Mouse (Mus musculus) kidney, embryonic 16.5 days (tissue): ENCODE data around the gene Mrpl57. TPM values are rescaled to one million over a fixed set of nuclear protein-coding genes. Genes with fewer than 3 reads are reported as not detected.

Experiments
- ATAC-seq: fragments of 200-750 bp; cut with Nextera tagmentation; 2 replicates; pipeline ENCODE4 v1.8.0; 2017; ENCODE audit warnings: moderate TSS enrichment; ENCODE audit not compliant: low FRiP score, low TSS enrichment
- H3K27ac ChIP-seq: fragments of 300-500 bp; sonication (generic); 2 replicates; pipeline ENCODE4 v1.5.1; 2014; ENCODE audit warnings: low read length
- H3K27me3 ChIP-seq: fragments of 300-500 bp; sonication (generic); 2 replicates; pipeline ENCODE4 v1.6.1; 2014; ENCODE audit warnings: low read length, control low read depth, mixed read lengths; ENCODE audit not compliant: insufficient read depth
- H3K36me3 ChIP-seq: fragments of 300-500 bp; sonication (generic); 2 replicates; pipeline ENCODE4 v1.6.1; 2014; ENCODE audit warnings: low read length, control low read depth, mixed read lengths; ENCODE audit not compliant: insufficient read depth
- H3K4me1 ChIP-seq: fragments of 300-500 bp; sonication (generic); 2 replicates; pipeline ENCODE4 v1.6.1; 2014; ENCODE audit warnings: low read length, control low read depth, mixed read lengths; ENCODE audit not compliant: insufficient read depth
- H3K4me2 ChIP-seq: fragments of 300-500 bp; sonication (generic); replicated peaks from 2 replicates; pipeline ENCODE4 v1.6.1; 2014; ENCODE audit warnings: low read depth, low read length
- H3K4me3 ChIP-seq: fragments of 300-500 bp; sonication (generic); 2 replicates; pipeline ENCODE4 v1.5.1; 2014; ENCODE audit warnings: mild to moderate bottlenecking, low read length
- H3K9ac ChIP-seq: fragments of 300-500 bp; sonication (generic); replicated peaks from 2 replicates; pipeline ENCODE4 v1.6.1; 2014; ENCODE audit warnings: low read length
- H3K9me3 ChIP-seq: fragments of 300-500 bp; sonication (generic); 2 replicates; pipeline ENCODE4 v1.6.1; 2016; ENCODE audit warnings: low read length, control low read depth
- WGBS: fragments of 180-500 bp; shearing (Covaris S2); extraction: QIAGEN DNeasy Blood & Tissue Kit; methylation state at CpG from one replicate; pipeline ENCODE4 v1.1.7; 2014; 5-methylcytosine and 5-hydroxymethylcytosine counted together
- polyA plus RNA-seq: library from polyadenylated mRNA; unstranded; fragments of >200 nt; fragmentation: Nextera tagmentation; extraction: Ambion mirVana; gene quantifications from 2 replicates; pipeline ENCODE4 v1.2.1, GENCODE M21; 2015

The Mrpl57 gene
- polyA plus RNA-seq = 160 and 161 TPM in 2 replicates

GRCm38 (mm10) chr14:57825788-57826751 lies at the start of gene Mrpl57, which contains the start of gene Ska3:
Gene Mrpl57, plus strand, starts transcription at chr14:57826234.
Gene Ska3, minus strand, starts transcription at chr14:57826185.
- Histone ChIP-seq H3K27me3 (no peaks in the 10 kb centered on the region), H3K4me2 (peak within 1 kb of the TSS; percentile 69), H3K4me3 (peak within 1 kb of the TSS; percentile 91), H3K9ac (peak within 1 kb of the TSS; percentile 83), H3K36me3 (peaks cover 11% of the 10 kb centered on the region), H3K4me1 (peaks cover 24% of the 10 kb centered on the region), H3K27ac (peak within 1 kb of the TSS; percentile 95), H3K9me3 (no peaks in the 10 kb centered on the region)
- under 1% methylated on average over 96 of the region's 96 CpGs for WGBS
- peak; percentile 97 for ATAC-seq

GRCm38 (mm10) chr14:57787406-57787805 lies 38.6 kb upstream of the Mrpl57 start:
- ATAC-seq = no peak
- H3K27ac ChIP-seq = no peak overlapping the region
- no peaks in the 10 kb centered on the region for H3K36me3 ChIP-seq
- H3K4me2 ChIP-seq = no peak overlapping the region
- H3K4me3 ChIP-seq = no peak overlapping the region
- 52% methylated on average over 4 of the region's 4 CpGs for WGBS
- no peaks in the 10 kb centered on the region for H3K27me3 ChIP-seq
- no peak overlapping the region for H3K9ac ChIP-seq
- no peaks in the 10 kb centered on the region for H3K4me1 ChIP-seq
- H3K9me3 ChIP-seq = no peaks in the 10 kb centered on the region

GRCm38 (mm10) chr14:57789311-57789710 lies 36.7 kb upstream of the Mrpl57 start:
- H3K4me1 ChIP-seq = no peaks in the 10 kb centered on the region
- H3K27ac ChIP-seq = no peak overlapping the region
- H3K36me3 ChIP-seq = no peaks in the 10 kb centered on the region
- no peaks in the 10 kb centered on the region for H3K9me3 ChIP-seq
- H3K4me2 ChIP-seq = no peak overlapping the region
- no peaks in the 10 kb centered on the region for H3K27me3 ChIP-seq
- WGBS = 62% methylated on average over 2 of the region's 2 CpGs
- ATAC-seq = no peak
- no peak overlapping the region for H3K4me3 ChIP-seq
- H3K9ac ChIP-seq = no peak overlapping the region

GRCm38 (mm10) chr14:57789759-57790158 lies 36.3 kb upstream of the Mrpl57 start:
- 83% methylated on average over 9 of the region's 9 CpGs for WGBS
- no peak overlapping the region for H3K9ac ChIP-seq
- no peak for ATAC-seq
- no peak overlapping the region for H3K4me2 ChIP-seq
- H3K27ac ChIP-seq = no peak overlapping the region
- no peaks in the 10 kb centered on the region for H3K27me3 ChIP-seq
- H3K4me3 ChIP-seq = no peak overlapping the region
- H3K9me3 ChIP-seq = no peaks in the 10 kb centered on the region
- H3K36me3 ChIP-seq = no peaks in the 10 kb centered on the region
- no peaks in the 10 kb centered on the region for H3K4me1 ChIP-seq

- Histone ChIP-seq H3K9me3 (no peaks in the 10 kb centered on the region), H3K27ac (no peak overlapping the region), H3K4me3 (no peak overlapping the region), H3K36me3 (no peaks in the 10 kb centered on the region), H3K4me1 (no peaks in the 10 kb centered on the region), H3K4me2 (no peak overlapping the region), H3K9ac (no peak overlapping the region), H3K27me3 (no peaks in the 10 kb centered on the region)
- 83% methylated on average over 4 of the region's 4 CpGs for WGBS
- ATAC-seq = no peak
Measured at GRCm38 (mm10) chr14:57791171-57791570, 34.9 kb upstream of the Mrpl57 start.

GRCm38 (mm10) chr14:57797551-57797950 lies 28.5 kb upstream of the Mrpl57 start:
- no peaks in the 10 kb centered on the region for H3K9me3 ChIP-seq
- H3K4me2 ChIP-seq = peak overlapping the region; percentile 73
- ATAC-seq = peak; percentile 64
- H3K27ac ChIP-seq = 0 out of 2 replicates have a peak overlapping the region, but pooled peaks have one; percentile 38
- no peaks in the 10 kb centered on the region for H3K27me3 ChIP-seq
- WGBS = 12% methylated on average over 7 of the region's 7 CpGs
- H3K36me3 ChIP-seq = peaks cover 5% of the 10 kb centered on the region
- peak overlapping the region; percentile 89 for H3K4me3 ChIP-seq
- peaks cover 16% of the 10 kb centered on the region for H3K4me1 ChIP-seq
- peak overlapping the region; percentile 64 for H3K9ac ChIP-seq

GRCm38 (mm10) chr14:57797991-57798931 lies 27.8 kb upstream of the Mrpl57 start, which contains the start of gene Sap18:
Gene Sap18, plus strand, starts transcription at chr14:57798180.
- H3K4me2 ChIP-seq = peak within 1 kb of the TSS; percentile 73
- peaks cover 16% of the 10 kb centered on the region for H3K4me1 ChIP-seq
- ATAC-seq = peak; percentile 98
- H3K36me3 ChIP-seq = peaks cover 12% of the 10 kb centered on the region
- H3K9ac ChIP-seq = peak within 1 kb of the TSS; percentile 88
- no peaks in the 10 kb centered on the region for H3K27me3 ChIP-seq
- peak within 1 kb of the TSS; percentile 89 for H3K4me3 ChIP-seq
- no peaks in the 10 kb centered on the region for H3K9me3 ChIP-seq
- under 1% methylated on average over 97 of the region's 99 CpGs for WGBS
- H3K27ac ChIP-seq = peak within 1 kb of the TSS; percentile 63

GRCm38 (mm10) chr14:57803731-57804130 lies 22.3 kb upstream of the Mrpl57 start:
- peaks cover 53% of the 10 kb centered on the region for H3K36me3 ChIP-seq
- no peak overlapping the region for H3K4me3 ChIP-seq
- no peak overlapping the region for H3K9ac ChIP-seq
- no peaks in the 10 kb centered on the region for H3K27me3 ChIP-seq
- 84% methylated on average over 4 of the region's 4 CpGs for WGBS
- no peak overlapping the region for H3K4me2 ChIP-seq
- no peaks in the 10 kb centered on the region for H3K9me3 ChIP-seq
- no peak for ATAC-seq
- no peak overlapping the region for H3K27ac ChIP-seq
- peaks cover 14% of the 10 kb centered on the region for H3K4me1 ChIP-seq

- no peak overlapping the region for H3K9ac ChIP-seq
- H3K27ac ChIP-seq = no peak overlapping the region
- WGBS = 87% methylated on average over 5 of the region's 5 CpGs
- no peak overlapping the region for H3K4me3 ChIP-seq
- no peaks in the 10 kb centered on the region for H3K9me3 ChIP-seq
- no peak for ATAC-seq
- H3K4me2 ChIP-seq = no peak overlapping the region
- H3K4me1 ChIP-seq = no peaks in the 10 kb centered on the region
- H3K27me3 ChIP-seq = no peaks in the 10 kb centered on the region
- H3K36me3 ChIP-seq = peaks cover 71% of the 10 kb centered on the region
Measured at GRCm38 (mm10) chr14:57808558-57808957, 17.5 kb upstream of the Mrpl57 start.
